Mouse (Mus musculus) kidney, postnatal 0 days (tissue): ENCODE data around the gene Gna15. TPM values are rescaled to one million over a fixed set of nuclear protein-coding genes. Genes with fewer than 3 reads are reported as not detected.

Experiments
- ATAC-seq: fragments of 200-750 bp; cut with Nextera tagmentation; replicated peaks from 2 replicates; pipeline ENCODE4 v1.8.0; 2017; ENCODE audit warnings: low read depth, moderate number of reproducible peaks, moderate TSS enrichment, moderate library complexity; ENCODE audit not compliant: low FRiP score
- DNase-seq: peaks from one replicate; pipeline ENCODE4 v3.0.0-alpha.2; 2016; ENCODE audit warnings: low spot score
- H3K27ac ChIP-seq: fragments of 300-500 bp; sonication (generic); 2 replicates; pipeline ENCODE4 v1.5.1; 2014; ENCODE audit warnings: mild to moderate bottlenecking
- H3K27me3 ChIP-seq: fragments of 300-500 bp; sonication (generic); 2 replicates; pipeline ENCODE4 v1.6.1; 2014; ENCODE audit warnings: low read length, mixed read lengths; ENCODE audit not compliant: insufficient read depth
- H3K36me3 ChIP-seq: fragments of 300-500 bp; sonication (generic); 2 replicates; pipeline ENCODE4 v1.6.1; 2014; ENCODE audit warnings: low read length, mixed read lengths; ENCODE audit not compliant: insufficient read depth
- H3K4me1 ChIP-seq: fragments of 300-500 bp; sonication (generic); replicated peaks from 2 replicates; pipeline ENCODE4 v1.6.1; 2014; ENCODE audit warnings: antibody characterized with exemption, low read length, mixed read lengths; ENCODE audit not compliant: insufficient read depth
- H3K4me2 ChIP-seq: fragments of 300-500 bp; sonication (generic); 2 replicates; pipeline ENCODE4 v1.6.1; 2014; ENCODE audit warnings: mild to moderate bottlenecking, low read length, moderate library complexity, mixed read lengths
- H3K4me3 ChIP-seq: fragments of 300-500 bp; sonication (generic); replicated peaks from 2 replicates; pipeline ENCODE4 v1.5.1; 2014; ENCODE audit warnings: low read depth, low read length
- H3K9ac ChIP-seq: fragments of 300-500 bp; sonication (generic); 2 replicates; pipeline ENCODE4 v1.6.1; 2014; ENCODE audit warnings: low read depth, low read length
- H3K9me3 ChIP-seq: fragments of 300-500 bp; sonication (generic); replicated peaks from 2 replicates; pipeline ENCODE4 v1.6.1; 2016; ENCODE audit warnings: low read length, inconsistent platforms, mixed read lengths
- CTCF ChIP-seq: IDR thresholded peaks from 2 replicates; pipeline ENCODE4 v1.5.1; 2016; ENCODE audit warnings: antibody characterized with exemption, low read depth, mild to moderate bottlenecking, moderate library complexity
- WGBS: fragments of 180-500 bp; shearing (Covaris S2); extraction: QIAGEN DNeasy Blood & Tissue Kit; methylation state at CpG from one replicate; pipeline ENCODE4 v1.1.7; 2014; 5-methylcytosine and 5-hydroxymethylcytosine counted together
- polyA plus RNA-seq: library from polyadenylated mRNA; unstranded; fragments of >200 nt; fragmentation: Nextera tagmentation; extraction: Ambion mirVana; gene quantifications from 2 replicates; pipeline ENCODE4 v1.2.1, GENCODE M21; 2015

Gene Gna15
- polyA plus RNA-seq, 1 experiment from 2014 or later, result 0.92 TPM

- Histone ChIP-seq H3K4me3 (peak overlapping the region; percentile 86; the same call in 1 of the 2 replicates), H3K4me1 (peaks cover 31% of the 10 kb centered on the region), H3K9me3 (no peaks in the 10 kb centered on the region), H3K4me2 (peak overlapping the region; percentile 98; the same call in 1 of the 2 replicates), H3K9ac (peak overlapping the region; percentile 93), H3K27ac (peak overlapping the region; percentile 62; the same call in 1 of the 2 replicates), H3K27me3 (no peaks in the 10 kb centered on the region), H3K36me3 (no peaks in the 10 kb centered on the region)
- WGBS, result 69% methylated on average over 7 of the region's 7 CpGs
- no peak for DNase-seq
- ATAC-seq, result no peak
- no peak for TF ChIP-seq CTCF
Observed at GRCm38 (mm10) chr10:81542727-81543460, 18.9 kb upstream of the Gna15 start.

DNA sequence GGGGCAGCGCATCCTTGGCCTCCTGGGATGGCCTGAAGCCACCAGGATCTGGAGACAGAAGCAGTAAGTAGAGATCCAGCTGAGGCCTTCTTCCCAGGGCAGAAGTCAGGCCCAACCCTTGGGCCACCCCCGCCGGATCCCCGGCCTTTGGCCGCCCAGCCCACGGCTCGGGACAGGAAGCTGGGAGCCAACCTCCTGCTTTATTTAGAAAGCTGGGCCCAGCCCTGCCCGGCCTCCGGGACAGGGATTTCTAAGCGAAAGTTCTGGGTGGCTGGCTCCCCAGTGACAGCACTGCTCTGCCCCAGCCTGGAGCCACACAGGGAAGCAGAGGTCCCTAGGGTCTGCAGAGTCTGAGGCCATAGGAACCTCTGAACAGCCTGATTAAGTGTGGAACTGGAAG lies 17.8 kb upstream of the Gna15 start:
- H3K27me3 ChIP-seq, result no peaks in the 10 kb centered on the region
- no peaks in the 10 kb centered on the region for H3K36me3 ChIP-seq
- DNase-seq (peak; percentile 40), ATAC-seq (no peak)
- 43% methylated on average over 10 of the region's 10 CpGs for WGBS
- no peak for TF ChIP-seq CTCF
- H3K9ac ChIP-seq, result peak overlapping the region; percentile 93
- peak overlapping the region; percentile 98; the same call in 1 of the 2 replicates for H3K4me2 ChIP-seq
- no peaks in the 10 kb centered on the region for H3K9me3 ChIP-seq
- no peak overlapping the region for H3K4me3 ChIP-seq
- H3K27ac ChIP-seq, result peak overlapping the region; percentile 62
- peaks cover 31% of the 10 kb centered on the region for H3K4me1 ChIP-seq

- no peak for ATAC-seq
- H3K9ac ChIP-seq, result peak overlapping the region; percentile 93; the same call in 1 of the 2 replicates
- no peaks in the 10 kb centered on the region for H3K9me3 ChIP-seq
- H3K4me3 ChIP-seq, result no peak overlapping the region
- no peaks in the 10 kb centered on the region for H3K36me3 ChIP-seq
- no peaks in the 10 kb centered on the region for H3K27me3 ChIP-seq
- peak overlapping the region; percentile 62 for H3K27ac ChIP-seq
- WGBS, result 81% methylated on average over 5 of the region's 5 CpGs
- H3K4me2 ChIP-seq, result peak overlapping the region; percentile 98; the same call in 1 of the 2 replicates
- no peak for TF ChIP-seq CTCF
- peaks cover 31% of the 10 kb centered on the region for H3K4me1 ChIP-seq
- DNase-seq, result no peak
Observed at GRCm38 (mm10) chr10:81541363-81541762, 17.3 kb upstream of the Gna15 start.

DNA sequence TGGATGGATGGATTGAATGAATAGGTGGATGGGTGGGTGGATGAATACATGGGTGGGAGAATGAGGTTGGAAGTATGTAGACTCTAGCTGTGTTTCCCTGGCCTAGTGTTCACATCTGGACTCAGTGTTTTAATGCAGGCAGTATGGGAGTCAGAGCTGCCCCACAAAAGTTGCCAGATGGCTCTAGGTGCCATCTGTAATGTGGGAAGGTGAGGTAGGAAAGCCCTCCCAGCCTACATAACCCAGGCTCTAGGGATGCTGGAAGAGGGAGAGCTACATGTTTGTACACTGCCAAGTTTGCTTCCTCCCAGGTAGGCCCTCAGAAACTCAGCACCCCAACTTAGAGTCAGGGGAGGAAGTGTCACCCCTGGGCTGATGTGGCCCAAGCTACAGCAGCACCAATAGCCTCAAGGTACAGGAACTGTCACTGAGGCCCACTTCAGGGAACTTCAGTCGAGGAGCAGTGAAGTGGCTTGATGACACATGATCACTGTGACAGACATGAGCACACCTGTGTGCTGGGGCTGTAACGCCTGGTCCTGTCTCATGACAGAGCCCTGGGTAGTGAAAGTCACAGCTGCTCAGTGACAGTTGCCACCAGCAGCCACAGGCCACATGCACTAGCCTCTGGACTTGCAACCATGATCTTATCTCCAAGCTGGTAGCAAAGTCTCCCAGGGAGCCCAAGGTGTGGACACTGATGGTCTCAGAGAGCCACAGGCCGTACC lies 14.5 kb upstream of the Gna15 start:
- no peaks in the 10 kb centered on the region for H3K9me3 ChIP-seq
- no peak for TF ChIP-seq CTCF
- H3K36me3 ChIP-seq, result no peaks in the 10 kb centered on the region
- ATAC-seq, result no peak
- peaks cover 23% of the 10 kb centered on the region for H3K4me1 ChIP-seq
- H3K27ac ChIP-seq, result no peak overlapping the region
- H3K4me2 ChIP-seq, result no peak overlapping the region
- H3K27me3 ChIP-seq, result no peaks in the 10 kb centered on the region
- no peak for DNase-seq
- H3K4me3 ChIP-seq, result no peak overlapping the region
- no peak overlapping the region for H3K9ac ChIP-seq
- WGBS, result 86% methylated on average over 3 of the region's 3 CpGs

DNA sequence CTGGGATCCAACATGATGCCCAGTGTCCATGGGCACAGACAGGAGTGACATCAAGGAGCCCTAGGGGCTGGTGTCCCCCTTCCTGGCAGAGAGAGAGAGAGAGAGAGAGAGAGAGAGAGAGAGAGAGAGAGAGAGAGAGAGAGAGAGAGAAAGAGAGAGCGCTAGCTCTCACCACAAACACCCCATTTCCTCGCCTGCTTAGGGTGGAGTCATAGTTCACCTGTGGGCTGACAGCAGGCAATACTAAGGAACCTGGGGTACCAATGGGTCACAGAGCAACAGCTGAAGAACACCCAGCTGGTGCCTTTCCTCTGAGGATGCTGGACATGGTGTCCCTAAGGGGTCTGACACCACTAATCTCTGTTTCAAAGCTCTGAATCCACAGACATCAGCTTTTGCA lies 13.4 kb upstream of the Gna15 start:
- H3K9me3 ChIP-seq, result no peaks in the 10 kb centered on the region
- peaks cover 8% of the 10 kb centered on the region; the same call in 1 of the 2 replicates for H3K36me3 ChIP-seq
- WGBS, result 92% methylated on average over 2 of the region's 2 CpGs
- ATAC-seq (no peak), DNase-seq (no peak)
- no peak for TF ChIP-seq CTCF
- no peaks in the 10 kb centered on the region for H3K27me3 ChIP-seq
- H3K27ac ChIP-seq, result no peak overlapping the region
- H3K4me3 ChIP-seq, result no peak overlapping the region
- no peak overlapping the region for H3K4me2 ChIP-seq
- H3K4me1 ChIP-seq, result peaks cover 12% of the 10 kb centered on the region
- H3K9ac ChIP-seq, result no peak overlapping the region

DNA sequence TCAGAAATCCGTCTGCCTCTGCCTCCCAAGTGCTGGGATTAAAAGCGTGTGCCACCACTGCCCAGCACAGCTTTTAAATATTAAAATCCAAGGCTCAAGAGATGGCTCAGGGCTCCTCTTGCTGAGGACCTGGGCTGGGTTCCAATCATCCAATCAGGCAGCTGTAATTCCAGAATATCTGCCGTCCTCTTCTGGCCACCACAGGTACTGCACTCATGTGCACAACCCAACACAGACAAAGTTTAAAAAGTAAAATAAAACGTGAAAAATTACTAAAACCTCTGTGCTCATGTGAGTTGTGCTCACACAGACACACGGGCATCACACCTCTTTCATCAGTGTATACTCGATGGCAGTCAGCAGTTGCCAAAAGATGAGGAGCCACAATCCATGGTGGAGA lies 12.7 kb upstream of the Gna15 start:
- no peak overlapping the region for H3K27ac ChIP-seq
- DNase-seq (no peak), ATAC-seq (no peak)
- no peaks in the 10 kb centered on the region for H3K9me3 ChIP-seq
- peaks cover 5% of the 10 kb centered on the region for H3K4me1 ChIP-seq
- no peaks in the 10 kb centered on the region for H3K27me3 ChIP-seq
- no peak overlapping the region for H3K4me3 ChIP-seq
- WGBS, result 81% methylated on average over 6 of the region's 6 CpGs
- TF ChIP-seq CTCF, result peak; percentile 57; the same call in 1 of the 2 replicates
- H3K9ac ChIP-seq, result no peak overlapping the region
- H3K4me2 ChIP-seq, result no peak overlapping the region
- peaks cover 12% of the 10 kb centered on the region; the same call in 1 of the 2 replicates for H3K36me3 ChIP-seq
